Mouse (Mus musculus) Patski (cell line): ENCODE measurements around the gene Cd300c. TPM values are rescaled to one million over a fixed set of nuclear protein-coding genes. Genes with fewer than 3 reads are reported as not detected.
A peak's percentile ranks its signal among the peaks of the same experiment; 100 is the strongest.
"Not testable (repeated sequence)": the region's sequence is repeated elsewhere in the genome, so short reads cannot be mapped to it uniquely, and the experiment has no call there.

Experiments
- ATAC-seq: fragments of 100-300 bp; one replicate; pipeline ENCODE4 v1.8.0; 2021
- CTCF ChIA-PET: fragments of 350-600 bp; sonication (Branson Sonifier 250); formaldehyde crosslinking; loops from one replicate; lab custom pipeline; 2022; ENCODE audit warnings: inconsistent platforms; lab: Charles Lee
- POLR2A ChIA-PET: fragments of 350-600 bp; sonication (Branson Sonifier 250); formaldehyde crosslinking; loops from one replicate; lab custom pipeline; 2022; ENCODE audit warnings: antibody characterized with exemption, inconsistent platforms; lab: Charles Lee
- DNase-seq: peaks from one replicate; pipeline ENCODE4 v3.0.0-alpha.2; 2011; ENCODE audit warnings: low read depth, low spot score
- H3K27me3 ChIP-seq: fragments of 371-371 bp; one replicate; pipeline ENCODE4 v1.5.1; 2021
- CTCF ChIP-seq: fragments of 100-300 bp; IDR thresholded peaks from one replicate; pipeline ENCODE4 v1.5.1; 2021
- in situ Hi-C: fragments of 300-500 bp; cut with MboI; formaldehyde crosslinking; loops from 3 replicates; pipeline ENCODE4 v1.11.1; 2018; ENCODE audit warnings: low pct_unique_long_range_greater_than_20kb, mixed read lengths
- polyA plus RNA-seq: library from polyadenylated mRNA; unstranded; gene quantifications from one replicate; pipeline ENCODE4 v1.2.3, GENCODE M21; 2021

Cd300c gene
- polyA plus RNA-seq, 1 experiment from 2014 or later = not detected

- CTCF ChIA-PET = no interaction called here
- TF ChIP-seq CTCF = no peak
- ATAC-seq (no peak), DNase-seq (no peak)
- H3K27me3 ChIP-seq = no peaks in the 10 kb centered on the region
- in situ Hi-C loops = no loop called here
- POLR2A ChIA-PET = no interaction called here
These were observed 37.9 kb downstream of the Cd300c start for GRCm38 (mm10) chr11:114931041-114931440.

GRCm38 (mm10) chr11:114929581-114929980 is 39.4 kb downstream of the Cd300c start:
- no peaks in the 10 kb centered on the region for H3K27me3 ChIP-seq
- DNase-seq (no peak), ATAC-seq (peak; percentile 34)
- CTCF ChIA-PET = no interaction called here
- TF ChIP-seq CTCF = no peak
- POLR2A ChIA-PET = no interaction called here
- in situ Hi-C loops = no loop called here

GRCm38 (mm10) chr11:114923961-114924360 is 45.0 kb downstream of the Cd300c start:
- no peak for ATAC-seq

GRCm38 (mm10) chr11:114922439-114922838 is 46.5 kb downstream of the Cd300c start:
- ATAC-seq (no peak), DNase-seq (no peak)
- H3K27me3 ChIP-seq = no peaks in the 10 kb centered on the region
- no peak for TF ChIP-seq CTCF
- CTCF ChIA-PET = interaction anchor here (1.3 kb wide), 1 partner anchor 180 kb away, joined by 4 read pairs; no protein-coding TSS in a partner anchor
- in situ Hi-C loops = no loop called here
- POLR2A ChIA-PET = interaction anchor here (1.5 kb wide), 1 partner anchor 12 kb away, joined by 3 read pairs; the partner anchor contains the start of gene Cd300lb

More at GRCm38 (mm10) chr11:114923961-114924360, 45.0 kb downstream of the Cd300c start:
- H3K27me3 ChIP-seq = no peaks in the 10 kb centered on the region
- DNase-seq = no peak
- ChIA-PET CTCF (interaction anchor here (0.7 to 0.9 kb wide), 2 partner anchors 10 to 178 kb away, joined by 3 read pairs; partner anchors contain the start of gene Cd300lb), POLR2A (no interaction called here)
- in situ Hi-C loops = no loop called here
- TF ChIP-seq CTCF = peak; percentile 60

GRCm38 (mm10) chr11:114917120-114917519 is 51.8 kb downstream of the Cd300c start:
- ChIA-PET POLR2A (no interaction called here), CTCF (interaction anchor here (1.0 kb wide), 1 partner anchor 16 kb away, joined by 5 read pairs; no protein-coding TSS in a partner anchor)
- in situ Hi-C loops = no loop called here
- H3K27me3 ChIP-seq = no peaks in the 10 kb centered on the region
- ATAC-seq (no peak), DNase-seq (no peak)
- no peak for TF ChIP-seq CTCF

- TF ChIP-seq CTCF = no peak
- ATAC-seq (no peak), DNase-seq (no peak)
- ChIA-PET POLR2A (no interaction called here), CTCF (interaction anchor here (0.7 to 1.1 kb wide), 3 partner anchors 103 to 169 kb away, joined by 3 to 4 read pairs (median 3); no protein-coding TSS in a partner anchor)
- H3K27me3 ChIP-seq = no peaks in the 10 kb centered on the region
- in situ Hi-C loops = loop anchor here (5.0 kb wide), 1 partner anchor 38 kb away; no protein-coding TSS in a partner anchor
These were observed 54.0 kb downstream of the Cd300c start for GRCm38 (mm10) chr11:114914978-114915377.

GRCm38 (mm10) chr11:114912847-114913246 is 56.1 kb downstream of the Cd300c start:
- in situ Hi-C loops = loop anchor here (5.0 kb wide), 1 partner anchor 36 kb away; no protein-coding TSS in a partner anchor
- peak; percentile 54 for ATAC-seq
- peak; percentile 94 for TF ChIP-seq CTCF
- CTCF ChIA-PET = interaction anchor here (0.6 to 2.1 kb wide), 12 partner anchors 12 to 166 kb away, joined by 3 to 18 read pairs (median 4); no protein-coding TSS in a partner anchor
- H3K27me3 ChIP-seq = no peaks in the 10 kb centered on the region
- no peak for DNase-seq
- POLR2A ChIA-PET = no interaction called here

- TF ChIP-seq CTCF = peak; percentile 49
- ATAC-seq, H3K27me3 ChIP-seq, POLR2A ChIA-PET, DNase-seq: not testable (repeated sequence)
- CTCF ChIA-PET = interaction anchor here (0.8 to 1.2 kb wide), 5 partner anchors 24 to 97 kb away, joined by 3 read pairs; no protein-coding TSS in a partner anchor
- in situ Hi-C loops = loop anchor here (5.0 kb wide), 2 partner anchors 107 to 157 kb away; no protein-coding TSS in a partner anchor
These were observed 59.4 kb downstream of the Cd300c start for GRCm38 (mm10) chr11:114909538-114909937.

- no peaks in the 10 kb centered on the region for H3K27me3 ChIP-seq
- POLR2A ChIA-PET = no interaction called here
- in situ Hi-C loops = loop anchor here (5.0 kb wide), 2 partner anchors 106 to 156 kb away; no protein-coding TSS in a partner anchor
- DNase-seq (no peak), ATAC-seq (no peak)
- no peak for TF ChIP-seq CTCF
- CTCF ChIA-PET = interaction anchor here (0.8 to 1.2 kb wide), 4 partner anchors 26 to 163 kb away, joined by 3 to 5 read pairs (median 3); no protein-coding TSS in a partner anchor
These were observed 60.9 kb downstream of the Cd300c start for GRCm38 (mm10) chr11:114908086-114908485.

GRCm38 (mm10) chr11:114907567-114907966 is 61.4 kb downstream of the Cd300c start:
- ChIA-PET CTCF (interaction anchor here (0.8 to 1.1 kb wide), 3 partner anchors 25 to 97 kb away, joined by 3 to 5 read pairs (median 3); no protein-coding TSS in a partner anchor), POLR2A (no interaction called here)
- no peaks in the 10 kb centered on the region for H3K27me3 ChIP-seq
- no peak for DNase-seq
- in situ Hi-C loops = loop anchor here (5.0 kb wide), 2 partner anchors 105 to 155 kb away; no protein-coding TSS in a partner anchor
- no peak for ATAC-seq
- TF ChIP-seq CTCF = no peak

Other genes starting within 250 kb of the Cd300c start
- 0.27 TPM for gene Dnaic2, start 241.7 kb downstream of the Cd300c start, polyA plus RNA-seq
- gene Kif19a, start 203.8 kb downstream of the Cd300c start, polyA plus RNA-seq = 0.49 TPM
- 0.45 TPM for gene Btbd17, start 173.2 kb downstream of the Cd300c start, polyA plus RNA-seq
- 0.12 TPM for gene Gpr142, start 170.2 kb downstream of the Cd300c start, polyA plus RNA-seq
- gene Gprc5c, start 118.0 kb downstream of the Cd300c start, polyA plus RNA-seq = 234 TPM
- 0.78 TPM for gene Cd300a, start 79.1 kb downstream of the Cd300c start, polyA plus RNA-seq
- gene Cd300lb, start 34.8 kb downstream of the Cd300c start, polyA plus RNA-seq = 0.03 TPM
- 0.08 TPM for gene Cd300ld, start 20.8 kb upstream of the Cd300c start, polyA plus RNA-seq
- gene Cd300c2, start 32.7 kb upstream of the Cd300c start, polyA plus RNA-seq = 0.14 TPM
- gene Cd300ld2, start 47.0 kb upstream of the Cd300c start, polyA plus RNA-seq = not detected
- gene Cd300ld4, start 57.9 kb upstream of the Cd300c start, polyA plus RNA-seq = not detected
- gene Cd300ld5, start 68.6 kb upstream of the Cd300c start, polyA plus RNA-seq = not detected
- not detected for gene Cd300ld3, start 79.3 kb upstream of the Cd300c start, polyA plus RNA-seq
- gene Cd300e, start 93.0 kb upstream of the Cd300c start, polyA plus RNA-seq = 0.04 TPM
- 0.35 TPM for gene Rab37, start 122.3 kb upstream of the Cd300c start, polyA plus RNA-seq
- gene Cd300lf, start 164.8 kb upstream of the Cd300c start, polyA plus RNA-seq = not detected
- gene Slc9a3r1, start 194.2 kb upstream of the Cd300c start, polyA plus RNA-seq = 98.7 TPM
- 10.2 TPM for gene Tmem104, start 218.3 kb upstream of the Cd300c start, polyA plus RNA-seq
- gene Nat9, start 218.7 kb upstream of the Cd300c start, polyA plus RNA-seq = 28.0 TPM